Mouse (Mus musculus): Measurements from ENCODE around the gene Rps27. TPM values are rescaled to one million over a fixed set of nuclear protein-coding genes. Genes with fewer than 3 reads are reported as not detected.

The Rps27 gene
- polyA plus RNA-seq, 1 experiment from 2014 or later, result 820 TPM

DNA sequence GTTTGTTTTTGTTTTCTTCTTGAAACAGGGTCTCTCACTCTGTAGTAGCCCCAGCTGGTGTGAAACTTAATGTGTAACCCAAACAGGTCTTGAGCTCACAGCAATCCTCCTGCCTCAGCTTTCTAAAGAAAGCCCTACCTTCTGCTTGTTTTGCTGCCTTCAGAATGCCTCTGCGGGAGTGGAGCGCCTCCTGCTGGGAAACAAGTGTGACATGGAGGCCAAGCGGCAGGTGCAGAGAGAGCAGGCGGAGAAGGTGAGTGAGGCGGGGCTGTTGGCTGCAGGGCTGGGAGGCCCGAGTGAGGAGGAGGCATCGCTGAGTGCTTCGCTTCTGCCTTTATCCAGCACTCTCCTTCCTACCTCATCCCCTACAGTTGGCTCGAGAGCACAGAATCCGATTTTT is 10.9 kb upstream of the Rps27 start:
- no peak overlapping the region for H3K9ac ChIP-seq
- peaks cover 35% of the 10 kb centered on the region for H3K4me1 ChIP-seq (replicated peaks)
- H3K27me3 ChIP-seq, result no peaks in the 10 kb centered on the region
- H3K36me3 ChIP-seq, result no peaks in the 10 kb centered on the region; the same call in 1 of the 2 replicates
- no peak for DNase-seq
- 73% methylated on average over 10 of the region's 10 CpGs for WGBS (ENCODE audit: insufficient replicate concordance)
- no peak overlapping the region for H3K4me3 ChIP-seq (replicated peaks)
- no peaks in the 10 kb centered on the region for H3K9me3 ChIP-seq (replicated peaks)
- H3K27ac ChIP-seq, result no peak overlapping the region
- H3K4me2 ChIP-seq, result no peak overlapping the region
- ATAC-seq (ENCODE audit: low read depth), result no peak

DNA sequence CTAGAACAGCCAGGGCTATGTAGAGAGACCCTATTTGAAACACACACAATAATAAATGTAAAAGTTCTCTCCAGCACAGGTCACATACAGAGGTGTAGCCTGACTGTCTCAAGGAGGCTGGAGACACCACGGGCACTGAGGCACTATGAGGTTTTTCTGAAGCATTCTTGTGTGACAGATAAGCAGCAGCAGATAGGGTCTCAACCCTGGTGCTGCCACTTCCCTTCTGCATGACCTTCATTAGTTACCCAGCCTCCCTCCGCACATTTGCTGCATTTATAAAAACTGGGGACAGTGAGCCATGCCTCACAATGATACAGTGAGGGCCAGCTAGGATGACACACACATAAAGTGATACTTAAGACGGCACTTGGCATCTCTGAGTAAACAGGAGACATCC is 9.5 kb upstream of the Rps27 start:
- WGBS (ENCODE audit: insufficient replicate concordance), result 30% methylated on average over 3 of the region's 3 CpGs
- Histone ChIP-seq H3K27me3 (no peaks in the 10 kb centered on the region), H3K4me2 (no peak overlapping the region), H3K36me3 (no peaks in the 10 kb centered on the region; the same call in 1 of the 2 replicates), H3K9me3 (replicated peaks) (no peaks in the 10 kb centered on the region), H3K4me3 (replicated peaks) (no peak overlapping the region), H3K27ac (no peak overlapping the region), H3K9ac (no peak overlapping the region), H3K4me1 (replicated peaks) (peaks cover 35% of the 10 kb centered on the region)
- DNase-seq (no peak), ATAC-seq (ENCODE audit: low read depth) (no peak)

DNA sequence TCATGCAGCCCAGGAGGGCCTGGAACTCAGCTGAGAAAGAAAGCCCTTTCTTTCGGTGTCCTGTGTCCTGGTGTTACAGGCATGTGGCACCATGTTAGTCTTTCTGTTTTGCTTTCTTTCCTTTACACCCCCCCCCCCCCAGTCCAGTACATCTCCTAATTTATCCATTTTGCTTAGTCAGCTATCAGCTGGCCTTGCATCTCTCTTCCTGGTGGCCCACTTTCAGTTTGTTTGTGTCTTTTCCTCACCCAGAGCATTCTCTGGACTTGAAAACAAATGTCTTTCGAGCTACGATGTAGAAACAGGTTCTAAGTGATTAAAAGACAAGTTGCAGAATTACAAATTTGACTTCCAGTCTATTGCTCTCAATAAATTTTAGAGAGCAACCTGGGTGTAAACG is 9.0 kb upstream of the Rps27 start:
- no peak overlapping the region for H3K9ac ChIP-seq
- no peak overlapping the region for H3K27ac ChIP-seq
- H3K9me3 ChIP-seq (replicated peaks), result no peaks in the 10 kb centered on the region
- no peak for ATAC-seq (ENCODE audit: low read depth)
- WGBS (ENCODE audit: insufficient replicate concordance), result 73% methylated on average over 4 of the region's 4 CpGs
- no peak overlapping the region for H3K4me3 ChIP-seq (replicated peaks)
- H3K27me3 ChIP-seq, result no peaks in the 10 kb centered on the region
- DNase-seq, result no peak
- peaks cover 35% of the 10 kb centered on the region for H3K4me1 ChIP-seq (replicated peaks)
- H3K36me3 ChIP-seq, result no peaks in the 10 kb centered on the region; the same call in 1 of the 2 replicates
- no peak overlapping the region for H3K4me2 ChIP-seq

DNA sequence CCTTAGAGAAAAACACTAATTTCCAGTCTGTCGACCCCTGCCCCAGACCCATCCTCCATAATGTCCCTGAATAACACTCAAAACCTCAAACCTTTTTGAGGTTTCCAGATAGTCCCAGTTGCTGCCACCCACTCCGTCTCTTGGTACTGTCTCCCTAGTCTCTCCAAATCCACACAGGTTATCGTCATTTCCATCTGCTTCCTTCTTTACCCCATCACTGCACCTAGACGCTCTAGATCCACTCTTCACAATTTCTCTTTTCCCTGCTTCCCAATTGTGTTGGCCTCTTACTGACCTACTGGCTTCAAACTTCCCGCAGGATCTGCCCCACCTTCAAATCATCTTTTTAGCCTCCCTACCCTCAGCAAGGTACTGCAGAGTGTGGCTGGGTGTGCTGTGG is 7.7 kb upstream of the Rps27 start:
- ATAC-seq (ENCODE audit: low read depth) (0 out of 2 replicates have a peak, but pooled peaks have one; percentile 19), DNase-seq (no peak)
- Histone ChIP-seq H3K36me3 (no peaks in the 10 kb centered on the region; the same call in 1 of the 2 replicates), H3K9ac (peak overlapping the region; percentile 72), H3K27me3 (no peaks in the 10 kb centered on the region), H3K4me1 (replicated peaks) (peaks cover 35% of the 10 kb centered on the region), H3K9me3 (replicated peaks) (no peaks in the 10 kb centered on the region), H3K4me2 (peak overlapping the region; percentile 82), H3K4me3 (replicated peaks) (peak overlapping the region; percentile 62), H3K27ac (no peak overlapping the region)
- 9% methylated on average over 5 of the region's 5 CpGs for WGBS (ENCODE audit: insufficient replicate concordance)

DNA sequence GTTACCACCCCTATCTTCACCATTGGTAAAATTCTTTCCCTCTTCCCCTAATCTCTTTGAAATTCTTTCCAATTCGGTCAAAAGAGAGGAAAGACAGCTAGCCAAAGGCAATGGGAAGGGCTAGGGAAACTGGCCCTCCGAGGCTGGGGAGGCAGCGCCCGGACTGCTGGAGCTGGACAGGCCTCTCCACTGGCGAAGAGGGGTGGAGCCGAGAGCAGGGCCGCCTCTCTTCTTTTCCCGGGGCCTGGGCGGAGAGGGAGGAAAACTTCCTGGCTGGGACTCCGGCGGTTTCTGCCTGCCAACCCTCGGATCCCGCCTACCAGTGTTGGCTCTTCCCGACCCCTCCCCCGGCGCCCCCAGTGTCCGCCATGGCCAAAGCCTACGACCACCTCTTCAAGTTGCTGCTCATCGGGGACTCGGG is 7.1 kb upstream of the Rps27 start:
- ATAC-seq (ENCODE audit: low read depth), result peak; percentile 73

DNA sequence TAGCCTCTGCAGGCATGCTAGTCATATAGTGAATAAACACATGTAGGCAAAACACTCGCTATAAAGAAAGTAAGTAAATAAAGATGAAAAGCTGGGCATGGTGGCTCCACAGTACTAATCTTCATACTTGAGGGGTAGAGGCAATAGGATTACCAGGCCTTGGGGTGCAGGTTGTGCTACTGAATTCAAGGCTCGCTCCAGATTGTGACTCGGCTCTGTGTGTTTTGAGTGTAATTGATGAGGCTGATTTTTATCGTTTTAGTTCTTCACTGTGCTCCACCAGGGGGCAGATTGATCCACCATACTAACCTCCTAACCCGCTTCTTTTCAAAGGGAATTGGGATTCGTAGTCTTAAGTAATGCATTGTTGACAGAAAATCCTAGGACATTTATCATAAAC is 6.6 kb upstream of the Rps27 start:
- peak; percentile 35; the same call in 1 of the 2 replicates for ATAC-seq (ENCODE audit: low read depth)
- Histone ChIP-seq H3K36me3 (no peaks in the 10 kb centered on the region; the same call in 1 of the 2 replicates), H3K4me3 (replicated peaks) (peak overlapping the region; percentile 62), H3K9ac (peak overlapping the region; percentile 72), H3K9me3 (replicated peaks) (no peaks in the 10 kb centered on the region), H3K27ac (peak overlapping the region; percentile 72), H3K4me2 (peak overlapping the region; percentile 82), H3K27me3 (no peaks in the 10 kb centered on the region), H3K4me1 (replicated peaks) (peaks cover 35% of the 10 kb centered on the region)
- no peak for DNase-seq
- WGBS (ENCODE audit: insufficient replicate concordance), result 12% methylated on average over 6 of the region's 6 CpGs

More for the DNA sequence above, 7.1 kb upstream of the Rps27 start:
- Histone ChIP-seq H3K27me3 (no peaks in the 10 kb centered on the region), H3K27ac (peak overlapping the region; percentile 72), H3K36me3 (no peaks in the 10 kb centered on the region; the same call in 1 of the 2 replicates), H3K4me3 (replicated peaks) (peak overlapping the region; percentile 62), H3K9ac (peak overlapping the region; percentile 72), H3K4me2 (peak overlapping the region; percentile 82), H3K4me1 (replicated peaks) (peaks cover 35% of the 10 kb centered on the region), H3K9me3 (replicated peaks) (no peaks in the 10 kb centered on the region)
- whole genome bisulfite sequencing (ENCODE audit: insufficient replicate concordance), result under 1% methylated on average over 20 of the region's 20 CpGs
- peak; percentile 29 for DNase-seq

DNA sequence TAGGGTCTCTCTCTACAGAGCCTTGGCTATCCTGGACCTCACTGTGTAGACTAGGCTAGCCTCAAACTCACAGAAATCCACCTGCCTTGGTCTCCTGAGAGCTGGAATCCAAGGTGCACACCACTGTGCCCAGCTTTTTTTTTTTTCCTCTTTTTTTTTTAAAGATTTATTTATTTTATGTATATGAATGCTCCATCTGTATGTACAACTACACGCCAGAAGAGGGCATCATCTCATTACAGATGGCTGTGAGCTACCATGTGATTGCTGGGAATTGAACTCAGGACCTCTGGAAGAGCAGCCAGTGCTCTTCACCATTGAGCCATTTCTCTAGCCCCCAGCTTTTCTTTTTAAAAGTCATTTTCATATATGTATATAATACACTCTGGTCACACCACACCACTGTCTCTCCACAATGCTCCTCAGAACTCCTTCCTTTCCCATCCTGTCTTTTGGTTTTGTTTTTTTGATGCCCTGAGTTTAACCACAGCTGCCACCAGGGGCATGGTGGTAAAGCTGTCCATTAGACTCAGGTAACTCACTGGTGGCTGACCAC is 2.5 kb upstream of the Rps27 start:
- DNase-seq (no peak), ATAC-seq (ENCODE audit: low read depth) (no peak)
- Histone ChIP-seq H3K4me2 (no peak overlapping the region), H3K9me3 (replicated peaks) (no peaks in the 10 kb centered on the region), H3K4me1 (replicated peaks) (peaks cover 40% of the 10 kb centered on the region), H3K4me3 (replicated peaks) (no peak overlapping the region), H3K27ac (no peak overlapping the region), H3K27me3 (no peaks in the 10 kb centered on the region), H3K36me3 (peaks cover 20% of the 10 kb centered on the region), H3K9ac (no peak overlapping the region)
- 22% methylated on average over 1 of the region's 1 CpGs for WGBS (ENCODE audit: insufficient replicate concordance)

DNA sequence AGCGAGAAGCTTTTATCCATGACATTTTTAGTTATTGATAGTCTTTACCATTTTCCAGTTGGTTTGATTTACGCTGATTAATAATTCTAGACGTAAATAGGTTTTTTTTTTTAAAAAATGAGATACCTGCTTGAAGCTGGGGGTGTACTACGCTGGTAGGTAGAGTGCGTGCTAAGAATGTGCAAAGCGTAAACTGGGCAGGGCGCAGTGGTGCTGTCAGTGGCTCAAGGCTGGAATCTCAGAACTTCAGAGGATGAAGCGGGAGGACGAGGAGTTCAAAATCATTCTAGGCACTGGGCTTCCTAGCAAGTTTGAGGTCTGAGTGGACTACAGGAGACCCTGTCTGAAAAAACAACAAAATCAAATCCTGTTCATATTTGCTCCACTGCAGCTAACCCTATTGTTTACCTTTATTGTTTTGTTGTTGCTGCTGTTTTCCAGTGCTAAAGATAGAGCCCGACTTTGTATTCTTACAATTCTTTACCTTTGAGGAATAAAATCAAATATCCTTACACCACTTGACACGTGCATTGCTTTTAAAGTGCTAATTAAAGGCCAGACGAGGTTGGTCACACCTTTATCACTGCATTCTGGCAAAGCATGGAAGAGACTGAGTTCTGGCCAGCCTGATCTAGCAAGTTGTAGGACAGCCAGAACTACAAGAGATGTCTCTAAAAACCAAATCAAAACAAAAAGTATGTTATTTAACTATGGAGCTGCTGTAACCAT is 669 bp upstream of the Rps27 start:
- Histone ChIP-seq H3K27ac (peak overlapping the region; percentile 83), H3K4me1 (replicated peaks) (peaks cover 40% of the 10 kb centered on the region), H3K27me3 (no peaks in the 10 kb centered on the region), H3K9ac (peak overlapping the region; percentile 92), H3K9me3 (replicated peaks) (no peaks in the 10 kb centered on the region), H3K4me2 (peak overlapping the region; percentile 94), H3K4me3 (replicated peaks) (peak overlapping the region; percentile 86), H3K36me3 (peaks cover 37% of the 10 kb centered on the region)
- peak; percentile 41; the same call in 1 of the 2 replicates for ATAC-seq (ENCODE audit: low read depth)
- DNase-seq, result no peak
- 14% methylated on average over 12 of the region's 12 CpGs for WGBS (ENCODE audit: insufficient replicate concordance)

DNA sequence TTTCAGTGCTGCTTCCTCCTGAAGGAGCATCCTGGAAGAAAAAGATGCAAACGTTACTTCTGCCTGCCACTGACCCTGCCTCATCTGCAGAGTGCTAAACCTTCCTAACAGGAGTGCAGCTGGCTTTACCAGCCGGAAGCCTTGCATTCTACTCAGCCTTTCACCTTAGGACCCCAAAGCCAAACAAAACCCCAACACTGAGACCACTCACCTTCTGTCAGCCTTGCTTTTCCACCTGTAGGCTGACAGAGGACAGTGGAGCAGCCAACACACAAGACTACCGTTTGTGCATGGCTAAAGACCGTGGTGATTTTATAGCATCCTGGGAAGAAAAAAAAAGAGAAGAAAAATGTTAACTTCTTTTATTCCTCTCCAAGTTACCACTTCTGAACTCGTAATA is 728 bp downstream of the Rps27 start:
- Histone ChIP-seq H3K27ac (peak overlapping the region; percentile 83), H3K9me3 (replicated peaks) (no peaks in the 10 kb centered on the region), H3K27me3 (no peaks in the 10 kb centered on the region), H3K4me3 (replicated peaks) (peak overlapping the region; percentile 86), H3K36me3 (peaks cover 51% of the 10 kb centered on the region), H3K4me2 (peak overlapping the region; percentile 94), H3K4me1 (replicated peaks) (peaks cover 46% of the 10 kb centered on the region), H3K9ac (peak overlapping the region; percentile 92)
- DNase-seq (no peak), ATAC-seq (ENCODE audit: low read depth) (no peak)
- 5% methylated on average over 5 of the region's 5 CpGs for WGBS (ENCODE audit: insufficient replicate concordance)

DNA sequence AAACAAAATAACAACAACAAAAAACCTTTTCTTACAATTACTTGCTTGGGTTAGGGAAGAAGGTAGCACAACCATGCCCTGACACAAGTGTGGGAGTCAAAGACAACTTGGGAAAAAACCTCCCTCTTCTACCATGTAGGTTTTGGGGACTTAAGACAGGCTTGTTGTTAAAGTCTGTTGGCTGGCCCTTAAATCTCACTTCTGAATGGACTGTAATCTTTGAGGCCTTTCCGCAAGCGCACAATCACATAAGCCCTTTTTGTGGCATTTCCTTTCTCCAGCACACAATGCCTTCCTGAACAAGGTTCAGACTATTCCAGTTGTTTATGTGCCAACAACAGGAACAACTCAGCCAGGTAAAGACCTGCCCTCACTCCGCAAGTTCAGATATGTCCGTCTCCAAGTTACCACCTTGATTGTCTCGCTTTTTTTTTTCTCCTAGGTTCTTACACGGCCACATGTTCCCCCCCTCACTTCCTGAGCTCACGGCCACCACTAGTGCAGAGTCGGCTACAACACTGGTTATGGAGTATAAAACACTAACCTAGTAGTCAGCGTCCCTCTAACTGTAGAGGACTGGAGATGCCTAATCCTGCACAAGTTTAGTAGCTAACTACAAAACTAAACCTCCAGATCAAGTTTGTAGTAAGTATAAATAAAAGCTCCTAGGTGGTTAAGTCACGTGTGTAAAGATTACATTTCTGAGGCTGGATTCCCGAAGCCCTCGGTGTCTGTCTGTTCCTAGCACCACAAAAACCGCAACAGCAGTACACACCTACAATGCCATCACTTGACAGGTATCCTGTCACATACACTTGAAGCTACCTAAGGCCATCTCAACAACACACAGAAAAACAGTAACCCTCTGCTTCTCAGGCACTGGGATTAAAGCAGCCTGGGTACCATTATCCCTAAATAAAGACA is 1.7 kb downstream of the Rps27 start:
- H3K9me3 ChIP-seq (replicated peaks), result no peaks in the 10 kb centered on the region
- DNase-seq, result no peak
- peaks cover 58% of the 10 kb centered on the region for H3K36me3 ChIP-seq
- no peaks in the 10 kb centered on the region for H3K27me3 ChIP-seq
- WGBS (ENCODE audit: insufficient replicate concordance), result 36% methylated on average over 13 of the region's 13 CpGs
- H3K4me2 ChIP-seq, result peak overlapping the region; percentile 94
- H3K4me1 ChIP-seq (replicated peaks), result peaks cover 46% of the 10 kb centered on the region
- no peak for ATAC-seq (ENCODE audit: low read depth)
- H3K4me3 ChIP-seq (replicated peaks), result peak overlapping the region; percentile 86
- peak overlapping the region; percentile 92 for H3K9ac ChIP-seq
- H3K27ac ChIP-seq, result peak overlapping the region; percentile 32
